Mouse (Mus musculus): Measurements from ENCODE around the gene C530008M17Rik. TPM values are rescaled to one million over a fixed set of nuclear protein-coding genes. Genes with fewer than 3 reads are reported as not detected.

C530008M17Rik gene
- total and polyA plus RNA-seq, 3 experiments, result 0.04 to 0.44 TPM; not detected in 1

DNA sequence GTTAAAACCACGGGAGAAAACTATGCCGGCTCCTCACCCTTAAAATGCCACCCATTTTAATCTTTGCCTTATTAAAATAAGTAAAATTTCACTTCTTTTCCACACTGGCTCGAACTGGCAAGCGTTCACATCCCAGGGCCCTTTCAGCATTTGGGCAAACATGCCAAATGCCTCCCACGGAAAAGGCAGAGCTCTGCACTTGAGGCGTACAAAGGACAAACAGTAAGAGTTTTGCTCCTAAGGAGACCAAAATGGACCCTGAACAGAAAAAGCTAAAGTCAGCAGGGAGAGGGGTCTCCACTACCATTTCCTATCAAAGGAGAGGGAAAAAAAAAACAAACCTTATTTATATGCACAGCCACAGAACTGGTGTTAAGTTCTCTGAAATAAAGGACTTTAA is 107.4 kb downstream of the C530008M17Rik start:
- in situ Hi-C loops (cut with MboI; ENCODE audit: low pct_ligation_motif_present, low pct_unique_long_range_greater_than_20kb, low sequenced_read_pairs) (no loop called here), dilution Hi-C loops (cut with MboI; ENCODE audit: extremely low pct_ligation_motif_present, extremely low pct_unique_long_range_greater_than_20kb, low sequenced_read_pairs) (no loop called here)
- no peak for DNase-seq (ENCODE audit: extremely low read depth)
- Histone ChIP-seq H3K79me2 (replicated peaks; ENCODE audit: control insufficient read depth, extremely low read depth, insufficient read depth, poor library complexity, severe bottlenecking) (no peaks in the 10 kb centered on the region), H3K4me3 (replicated peaks in 1 of 3; ENCODE audit: low read depth in 2 of 3, low read length in 2 of 3, poor library complexity in 1 of 3) (no peak overlapping the region), H3K36me3 (replicated peaks in 1 of 2; ENCODE audit: control insufficient read depth in 1 of 2, insufficient read depth in 1 of 2, low read length in 1 of 2) (no peaks in the 10 kb centered on the region), H3K27ac (ENCODE audit: insufficient read depth, low read depth) (no peak overlapping the region), H3K9ac (ENCODE audit: insufficient read depth, low read depth) (no peak overlapping the region), H3K9me3 (replicated peaks; ENCODE audit: low read length) (peaks cover 2% of the 10 kb centered on the region), H3K4me2 (ENCODE audit: insufficient read depth, low read depth, poor library complexity, severe bottlenecking) (no peak overlapping the region), H3K27me3 (replicated peaks) (no peaks in the 10 kb centered on the region), H3K4me1 (ENCODE audit: control insufficient read depth in 1 of 2, insufficient read depth in 2 of 2) (peaks cover 0 to 27% of the 10 kb centered on the region in 2 experiments; a peak in 2 of 4 replicates)
- TF ChIP-seq ZKSCAN1 (IDR thresholded peaks at IDR 0.05; ENCODE audit: borderline replicate concordance, low read depth, low read length), result no peak
- no peak for TF ChIP-seq RAD21 (IDR thresholded peaks at IDR 0.05; ENCODE audit: low read depth, low read length)
- no peak for TF ChIP-seq CTCF (conservative IDR thresholded peaks at IDR 0.05 in 1 of 2, IDR thresholded peaks at IDR 0.05 in 1 of 2; ENCODE audit: low read depth in 2 of 2, low read length in 2 of 2)
- TF ChIP-seq ZNF384 (IDR thresholded peaks at IDR 0.05; ENCODE audit: low read depth, low read length), result no peak
- no peak for TF ChIP-seq PAX5 (IDR thresholded peaks at IDR 0.05; ENCODE audit: low read length)
- no peak for TF ChIP-seq ELF1 (IDR thresholded peaks at IDR 0.05; ENCODE audit: low read depth, low read length)
- TF ChIP-seq ETS1 (conservative IDR thresholded peaks at IDR 0.05; ENCODE audit: low read depth, low read length), result no peak
- TF ChIP-seq USF2 (conservative IDR thresholded peaks at IDR 0.05; ENCODE audit: low read depth, low read length), result no peak
- TF ChIP-seq HCFC1 (IDR thresholded peaks at IDR 0.05; ENCODE audit: low read depth, low read length), result no peak
- no peak for TF ChIP-seq RCOR1 (conservative IDR thresholded peaks at IDR 0.05; ENCODE audit: low read depth, low read length)
- TF ChIP-seq BHLHE40 (IDR thresholded peaks at IDR 0.05; ENCODE audit: low read depth, low read length), result no peak

DNA sequence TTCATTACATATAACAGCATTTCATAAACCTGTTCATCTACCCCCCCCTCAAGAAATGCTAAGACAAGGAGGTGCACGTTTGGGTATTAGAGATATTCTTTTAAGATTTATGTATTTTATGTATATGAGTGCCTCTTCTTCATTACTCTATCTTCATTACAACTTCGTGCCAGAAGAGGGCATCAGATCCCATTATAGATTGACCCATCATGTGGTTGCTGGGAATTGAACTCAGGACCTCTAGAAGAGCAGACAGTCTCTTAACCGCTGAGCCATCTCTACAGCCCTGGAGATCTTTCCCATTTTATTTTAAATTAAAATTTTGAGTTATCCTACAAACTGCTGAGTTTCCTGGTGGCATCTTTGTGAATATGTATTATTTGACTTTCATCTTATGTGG is 112.7 kb downstream of the C530008M17Rik start:
- H3K9ac ChIP-seq (ENCODE audit: insufficient read depth, low read depth), result no peak overlapping the region
- H3K4me1 ChIP-seq (ENCODE audit: control insufficient read depth in 1 of 2, insufficient read depth in 2 of 2), result peaks cover 0 to 17% of the 10 kb centered on the region in 2 experiments; a peak in 2 of 4 replicates
- no peaks in the 10 kb centered on the region for H3K27me3 ChIP-seq (replicated peaks)
- peaks cover 2% of the 10 kb centered on the region for H3K9me3 ChIP-seq (replicated peaks; ENCODE audit: low read length)
- no peak for TF ChIP-seq ZC3H11A (IDR thresholded peaks at IDR 0.05; ENCODE audit: low read depth, low read length)
- TF ChIP-seq RAD21 (IDR thresholded peaks at IDR 0.05; ENCODE audit: low read depth, low read length), result peak; percentile 15
- TF ChIP-seq CTCF (conservative IDR thresholded peaks at IDR 0.05 in 1 of 2, IDR thresholded peaks at IDR 0.05 in 1 of 2; ENCODE audit: low read depth in 2 of 2, low read length in 2 of 2), result peak in 1 of 2 experiments; percentile 43; a peak in 2 of 4 replicates
- TF ChIP-seq SMC3 (IDR thresholded peaks at IDR 0.05; ENCODE audit: low read depth, low read length), result peak; percentile 42; the same call in 1 of the 2 replicates
- no peak overlapping the region for H3K4me2 ChIP-seq (ENCODE audit: insufficient read depth, low read depth, poor library complexity, severe bottlenecking)
- dilution Hi-C loops (cut with MboI; ENCODE audit: extremely low pct_ligation_motif_present, extremely low pct_unique_long_range_greater_than_20kb, low sequenced_read_pairs) (no loop called here), in situ Hi-C loops (cut with MboI; ENCODE audit: low pct_ligation_motif_present, low pct_unique_long_range_greater_than_20kb, low sequenced_read_pairs) (no loop called here)
- H3K4me3 ChIP-seq (replicated peaks in 1 of 3; ENCODE audit: low read depth in 2 of 3, low read length in 2 of 3, poor library complexity in 1 of 3), result no peak overlapping the region
- no peaks in the 10 kb centered on the region for H3K36me3 ChIP-seq (replicated peaks in 1 of 2; ENCODE audit: control insufficient read depth in 1 of 2, insufficient read depth in 1 of 2, low read length in 1 of 2)
- DNase-seq (ENCODE audit: extremely low read depth), result no peak
- no peak overlapping the region for H3K27ac ChIP-seq (ENCODE audit: insufficient read depth, low read depth)
- H3K79me2 ChIP-seq (replicated peaks; ENCODE audit: control insufficient read depth, extremely low read depth, insufficient read depth, poor library complexity, severe bottlenecking), result no peaks in the 10 kb centered on the region

DNA sequence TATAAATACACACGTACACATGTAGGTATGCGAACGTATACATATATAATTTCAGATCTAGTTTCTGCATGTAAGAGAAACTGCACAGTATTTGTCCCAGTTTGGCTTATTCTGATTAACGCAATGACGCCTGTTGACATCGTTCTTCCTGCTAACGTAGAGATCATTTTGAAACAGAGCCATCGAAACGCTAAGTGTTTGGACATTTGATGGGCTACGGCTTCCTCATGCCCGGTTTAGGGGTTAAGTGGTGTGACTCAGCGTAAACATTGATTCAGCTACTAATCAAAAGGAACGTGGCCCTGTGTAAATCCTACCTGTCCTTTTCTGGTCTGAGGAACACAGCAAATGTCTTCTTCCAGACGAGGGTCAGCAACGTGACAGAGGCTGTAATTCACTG is 113.3 kb downstream of the C530008M17Rik start:
- TF ChIP-seq BHLHE40 (IDR thresholded peaks at IDR 0.05; ENCODE audit: low read depth, low read length), result no peak
- no peak for TF ChIP-seq UBTF (IDR thresholded peaks at IDR 0.05; ENCODE audit: low read depth, low read length)
- TF ChIP-seq TCF12 (IDR thresholded peaks at IDR 0.05; ENCODE audit: low read depth, low read length), result no peak
- TF ChIP-seq ZNF384 (IDR thresholded peaks at IDR 0.05; ENCODE audit: low read depth, low read length), result no peak
- TF ChIP-seq ETS1 (conservative IDR thresholded peaks at IDR 0.05; ENCODE audit: low read depth, low read length), result no peak
- TF ChIP-seq ELF1 (IDR thresholded peaks at IDR 0.05; ENCODE audit: low read depth, low read length), result no peak
- no peak for TF ChIP-seq MXI1 (IDR thresholded peaks at IDR 0.05; ENCODE audit: low read depth, low read length)
- TF ChIP-seq USF2 (conservative IDR thresholded peaks at IDR 0.05; ENCODE audit: low read depth, low read length), result no peak
- no peak overlapping the region for H3K9ac ChIP-seq (ENCODE audit: insufficient read depth, low read depth)
- no peak overlapping the region for H3K27ac ChIP-seq (ENCODE audit: insufficient read depth, low read depth)
- no peaks in the 10 kb centered on the region for H3K79me2 ChIP-seq (replicated peaks; ENCODE audit: control insufficient read depth, extremely low read depth, insufficient read depth, poor library complexity, severe bottlenecking)
- peaks cover 2% of the 10 kb centered on the region for H3K9me3 ChIP-seq (replicated peaks; ENCODE audit: low read length)
- no peaks in the 10 kb centered on the region for H3K27me3 ChIP-seq (replicated peaks)
- no peak overlapping the region for H3K4me2 ChIP-seq (ENCODE audit: insufficient read depth, low read depth, poor library complexity, severe bottlenecking)
- no peak for DNase-seq (ENCODE audit: extremely low read depth)
- in situ Hi-C loops (cut with MboI; ENCODE audit: low pct_ligation_motif_present, low pct_unique_long_range_greater_than_20kb, low sequenced_read_pairs), result no loop called here
- H3K36me3 ChIP-seq (replicated peaks in 1 of 2; ENCODE audit: control insufficient read depth in 1 of 2, insufficient read depth in 1 of 2, low read length in 1 of 2), result no peaks in the 10 kb centered on the region
- H3K4me1 ChIP-seq (ENCODE audit: control insufficient read depth in 1 of 2, insufficient read depth in 2 of 2), result peaks cover 0 to 15% of the 10 kb centered on the region in 2 experiments; a peak in 2 of 4 replicates
- dilution Hi-C loops (cut with MboI; ENCODE audit: extremely low pct_ligation_motif_present, extremely low pct_unique_long_range_greater_than_20kb, low sequenced_read_pairs), result no loop called here
- no peak overlapping the region for H3K4me3 ChIP-seq (replicated peaks in 1 of 3; ENCODE audit: low read depth in 2 of 3, low read length in 2 of 3, poor library complexity in 1 of 3)

Measured in CH12.LX (cell line).